Mouse (Mus musculus): ENCODE measurements around the gene Gtsf2. TPM values are rescaled to one million over a fixed set of nuclear protein-coding genes. Genes with fewer than 3 reads are reported as not detected.

Gtsf2 gene
- polyA plus RNA-seq (2014; fragmentation: Nextera tagmentation; extraction: Ambion mirVana) = not detected in 2 replicates

DNA sequence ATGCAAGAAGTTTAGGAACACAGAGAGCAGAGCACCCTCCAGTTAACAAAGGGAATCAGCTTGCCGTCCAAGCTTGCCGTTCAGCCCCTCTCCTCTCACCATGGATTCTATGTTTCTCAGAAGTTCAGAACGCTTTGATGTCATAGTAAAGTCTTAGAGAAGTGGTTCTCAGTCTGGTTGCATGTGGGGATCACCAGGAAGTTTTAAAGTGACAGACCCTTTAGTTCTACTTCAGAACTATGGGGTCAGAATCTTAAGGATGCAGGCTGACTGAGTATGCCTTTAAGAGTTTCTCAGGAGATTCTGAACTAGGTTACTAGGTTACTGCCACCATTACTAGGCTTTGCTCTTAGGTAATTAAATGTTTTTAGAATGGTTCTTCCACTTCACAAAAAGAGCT is at the start of gene Gtsf2:
Gtsf2 (minus strand) TSS at position 101 of the 400 bp plus-strand sequence.
- Histone ChIP-seq H3K4me3 (ENCODE audit: low read depth, low read length) (no peak within 1 kb of the TSS), H3K4me2 (no peak within 1 kb of the TSS), H3K4me1 (ENCODE audit: control insufficient read depth, insufficient read depth, low read length) (no peaks in the 10 kb centered on the region), H3K9ac (ENCODE audit: low read depth, low read length) (no peak within 1 kb of the TSS), H3K27me3 (ENCODE audit: control insufficient read depth, insufficient read depth, low read length) (no peaks in the 10 kb centered on the region), H3K27ac (ENCODE audit: low read depth, low read length) (no peak within 1 kb of the TSS), H3K36me3 (ENCODE audit: control insufficient read depth, insufficient read depth, low read length) (no peaks in the 10 kb centered on the region), H3K9me3 (replicated peaks; ENCODE audit: control insufficient read depth, low read length) (no peaks in the 10 kb centered on the region)
- no peak for ATAC-seq (replicated peaks; ENCODE audit: insufficient number of reproducible peaks, low FRiP score, low TSS enrichment)
- WGBS (ENCODE audit: insufficient replicate concordance) = 43% methylated on average over 3 of the region's 3 CpGs

DNA sequence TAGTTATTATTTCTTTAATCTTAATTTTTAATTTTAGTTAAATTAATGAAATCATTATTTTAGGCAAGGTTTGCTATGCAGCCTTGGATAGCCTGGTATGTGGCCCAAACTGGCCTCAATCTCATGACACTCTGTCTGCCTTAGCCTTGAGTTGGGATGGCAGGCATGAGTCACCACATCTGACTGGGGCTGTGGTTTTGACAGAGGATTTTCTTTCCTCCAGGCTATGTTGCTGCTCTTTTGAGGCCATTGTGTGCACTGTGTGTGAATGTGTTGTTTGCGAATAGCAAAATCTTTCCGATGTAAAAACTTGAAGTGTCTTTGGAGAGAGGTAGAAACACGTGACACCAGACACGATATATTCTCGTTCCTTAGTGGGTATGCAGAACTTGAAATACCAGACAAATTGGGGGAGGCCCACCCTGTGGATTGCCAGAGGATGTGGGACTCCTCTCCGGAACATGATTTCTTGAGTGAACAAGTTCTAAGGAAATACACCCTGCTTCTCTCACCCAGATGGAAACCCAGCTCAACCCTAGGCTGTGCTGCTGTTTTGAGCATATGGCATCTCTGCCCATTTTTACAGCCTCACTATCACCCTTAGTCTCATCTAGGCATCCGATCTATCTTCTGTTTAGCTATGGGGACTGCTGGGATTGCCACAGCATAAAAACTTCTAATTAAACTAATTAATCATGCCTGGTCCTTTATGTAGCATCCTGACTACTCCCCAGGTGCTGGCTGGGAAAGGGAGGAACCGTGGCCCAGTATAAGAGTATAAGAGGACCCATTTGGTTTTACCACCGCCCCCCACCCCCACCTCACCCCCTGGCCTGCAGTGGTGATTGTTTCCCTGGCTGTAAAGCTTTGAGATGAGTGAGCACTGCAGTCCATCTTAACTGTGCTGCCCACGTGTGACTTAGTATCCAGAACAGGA is 48.2 kb upstream of the Gtsf2 start:
- Histone ChIP-seq H3K36me3 (ENCODE audit: control insufficient read depth, insufficient read depth, low read length) (no peaks in the 10 kb centered on the region), H3K4me2 (no peak overlapping the region), H3K4me3 (ENCODE audit: low read depth, low read length) (no peak overlapping the region), H3K9ac (ENCODE audit: low read depth, low read length) (no peak overlapping the region), H3K27ac (ENCODE audit: low read depth, low read length) (no peak overlapping the region), H3K27me3 (ENCODE audit: control insufficient read depth, insufficient read depth, low read length) (no peaks in the 10 kb centered on the region; the same call in 1 of the 2 replicates), H3K9me3 (replicated peaks; ENCODE audit: control insufficient read depth, low read length) (no peaks in the 10 kb centered on the region), H3K4me1 (ENCODE audit: control insufficient read depth, insufficient read depth, low read length) (no peaks in the 10 kb centered on the region)
- WGBS (ENCODE audit: insufficient replicate concordance) = 65% methylated on average over 10 of the region's 10 CpGs
- ATAC-seq (replicated peaks; ENCODE audit: insufficient number of reproducible peaks, low FRiP score, low TSS enrichment) = no peak

DNA sequence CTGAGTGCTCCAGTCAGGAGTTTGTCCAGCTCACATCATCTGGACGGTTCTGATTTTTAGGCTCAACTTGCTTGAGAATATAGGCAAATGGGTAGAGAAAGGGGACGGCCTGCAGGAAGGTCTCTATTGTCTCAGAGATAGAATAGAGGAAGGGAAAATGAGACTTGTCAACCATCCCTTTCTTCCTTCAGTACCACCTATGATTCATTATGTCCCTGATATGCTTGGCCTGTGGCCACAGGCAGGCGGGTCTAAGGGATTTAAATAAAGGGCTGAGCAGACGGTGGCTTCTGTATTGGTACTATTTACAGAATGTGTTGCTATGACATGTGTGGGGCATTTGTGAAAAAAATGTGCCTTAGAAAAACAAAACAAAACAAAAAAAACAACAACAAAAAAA is 40.1 kb upstream of the Gtsf2 start:
- H3K27me3 ChIP-seq (ENCODE audit: control insufficient read depth, insufficient read depth, low read length) = no peaks in the 10 kb centered on the region

DNA sequence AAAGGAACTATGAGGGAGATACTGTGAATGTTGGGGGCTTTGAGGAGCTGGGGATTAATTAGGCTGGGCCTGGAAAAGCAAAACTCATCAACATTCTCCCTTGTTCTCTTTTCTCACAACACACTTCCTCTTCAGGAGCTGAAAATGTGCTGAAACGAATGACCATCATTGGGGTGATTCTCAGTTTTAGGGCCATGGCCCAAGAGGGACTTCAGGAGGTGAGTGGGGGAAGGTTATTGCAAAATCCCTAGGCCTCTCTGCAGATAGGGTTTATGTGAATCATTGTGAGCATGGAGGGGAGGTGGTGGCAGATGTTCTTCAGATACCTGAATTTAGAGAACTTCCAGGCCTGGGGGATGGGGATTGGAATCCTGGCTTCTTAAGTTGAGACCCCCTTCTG is 38.4 kb upstream of the Gtsf2 start:
- 0 out of 2 replicates have a peak, but pooled peaks cover 3% of the 10 kb centered on the region for H3K27me3 ChIP-seq (ENCODE audit: control insufficient read depth, insufficient read depth, low read length)
- 42% methylated on average over 1 of the region's 1 CpGs for WGBS (ENCODE audit: insufficient replicate concordance)
- H3K4me3 ChIP-seq (ENCODE audit: low read depth, low read length) = no peak overlapping the region
- no peaks in the 10 kb centered on the region for H3K36me3 ChIP-seq (ENCODE audit: control insufficient read depth, insufficient read depth, low read length)
- no peak overlapping the region for H3K9ac ChIP-seq (ENCODE audit: low read depth, low read length)
- no peak overlapping the region for H3K27ac ChIP-seq (ENCODE audit: low read depth, low read length)
- no peaks in the 10 kb centered on the region for H3K9me3 ChIP-seq (replicated peaks; ENCODE audit: control insufficient read depth, low read length)
- no peak for ATAC-seq (replicated peaks; ENCODE audit: insufficient number of reproducible peaks, low FRiP score, low TSS enrichment)
- H3K4me2 ChIP-seq = no peak overlapping the region
- no peaks in the 10 kb centered on the region for H3K4me1 ChIP-seq (ENCODE audit: control insufficient read depth, insufficient read depth, low read length)

More for the DNA sequence above, 40.1 kb upstream of the Gtsf2 start:
- Histone ChIP-seq H3K36me3 (ENCODE audit: control insufficient read depth, insufficient read depth, low read length) (no peaks in the 10 kb centered on the region), H3K4me3 (ENCODE audit: low read depth, low read length) (no peak overlapping the region), H3K9ac (ENCODE audit: low read depth, low read length) (no peak overlapping the region), H3K27ac (ENCODE audit: low read depth, low read length) (no peak overlapping the region), H3K4me1 (ENCODE audit: control insufficient read depth, insufficient read depth, low read length) (no peaks in the 10 kb centered on the region), H3K9me3 (replicated peaks; ENCODE audit: control insufficient read depth, low read length) (no peaks in the 10 kb centered on the region), H3K4me2 (no peak overlapping the region)
- ATAC-seq (replicated peaks; ENCODE audit: insufficient number of reproducible peaks, low FRiP score, low TSS enrichment) = no peak
- 65% methylated on average over 4 of the region's 4 CpGs for WGBS (ENCODE audit: insufficient replicate concordance)

DNA sequence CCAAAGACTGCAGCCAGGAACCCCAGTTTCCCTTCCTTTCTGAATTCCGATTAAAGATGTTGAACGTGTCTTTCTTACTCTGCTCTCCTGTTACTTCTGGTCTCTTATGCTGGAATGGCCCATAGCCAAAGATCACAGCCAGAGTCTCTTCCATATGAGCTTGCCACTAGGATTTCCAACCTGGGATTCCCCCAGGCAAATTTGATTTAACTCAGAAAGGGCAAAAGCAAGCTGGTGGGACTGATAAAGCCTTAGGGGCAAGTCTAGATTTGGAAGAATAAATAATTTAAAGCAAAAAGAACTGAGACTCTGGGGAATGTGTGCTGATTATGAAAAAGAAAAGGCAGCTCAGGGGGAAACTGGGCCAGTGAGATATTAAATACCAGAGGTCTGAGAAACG is 36.8 kb upstream of the Gtsf2 start:
- 66% methylated on average over 3 of the region's 3 CpGs for WGBS (ENCODE audit: insufficient replicate concordance)
- no peak for ATAC-seq (replicated peaks; ENCODE audit: insufficient number of reproducible peaks, low FRiP score, low TSS enrichment)
- H3K4me2 ChIP-seq = no peak overlapping the region

DNA sequence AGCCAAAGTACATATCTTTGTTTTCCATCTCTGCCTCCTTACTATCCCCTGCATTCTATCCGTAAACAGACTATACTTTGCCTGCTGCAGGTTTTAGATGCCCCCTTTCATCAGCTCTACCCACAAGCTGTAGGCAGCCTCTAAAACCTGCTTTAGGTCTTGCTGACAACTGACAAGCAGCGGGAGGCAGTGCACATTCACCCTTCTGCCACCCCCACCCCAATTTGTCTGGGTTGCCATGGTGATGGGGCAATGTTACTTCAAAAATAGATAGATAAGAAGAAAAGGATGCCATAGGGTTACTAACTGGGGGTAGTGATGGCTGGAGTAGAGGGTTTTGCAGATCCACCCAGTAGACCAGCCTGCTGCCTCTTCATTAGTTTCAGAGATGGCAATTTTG is 36.2 kb upstream of the Gtsf2 start:
- no peak overlapping the region for H3K27ac ChIP-seq (ENCODE audit: low read depth, low read length)
- no peaks in the 10 kb centered on the region for H3K36me3 ChIP-seq (ENCODE audit: control insufficient read depth, insufficient read depth, low read length)
- H3K4me3 ChIP-seq (ENCODE audit: low read depth, low read length) = no peak overlapping the region
- 42% methylated on average over 2 of the region's 2 CpGs for WGBS (ENCODE audit: insufficient replicate concordance)
- H3K27me3 ChIP-seq (ENCODE audit: control insufficient read depth, insufficient read depth, low read length) = 0 out of 2 replicates have a peak, but pooled peaks cover 3% of the 10 kb centered on the region
- no peaks in the 10 kb centered on the region for H3K4me1 ChIP-seq (ENCODE audit: control insufficient read depth, insufficient read depth, low read length)
- no peak overlapping the region for H3K4me2 ChIP-seq
- no peaks in the 10 kb centered on the region for H3K9me3 ChIP-seq (replicated peaks; ENCODE audit: control insufficient read depth, low read length)
- no peak overlapping the region for H3K9ac ChIP-seq (ENCODE audit: low read depth, low read length)
- ATAC-seq (replicated peaks; ENCODE audit: insufficient number of reproducible peaks, low FRiP score, low TSS enrichment) = no peak

More for the DNA sequence above, 36.8 kb upstream of the Gtsf2 start:
- H3K9ac ChIP-seq (ENCODE audit: low read depth, low read length) = no peak overlapping the region
- H3K27ac ChIP-seq (ENCODE audit: low read depth, low read length) = no peak overlapping the region
- H3K27me3 ChIP-seq (ENCODE audit: control insufficient read depth, insufficient read depth, low read length) = 0 out of 2 replicates have a peak, but pooled peaks cover 3% of the 10 kb centered on the region
- H3K4me3 ChIP-seq (ENCODE audit: low read depth, low read length) = no peak overlapping the region
- H3K36me3 ChIP-seq (ENCODE audit: control insufficient read depth, insufficient read depth, low read length) = no peaks in the 10 kb centered on the region
- no peaks in the 10 kb centered on the region for H3K4me1 ChIP-seq (ENCODE audit: control insufficient read depth, insufficient read depth, low read length)
- H3K9me3 ChIP-seq (replicated peaks; ENCODE audit: control insufficient read depth, low read length) = no peaks in the 10 kb centered on the region

DNA sequence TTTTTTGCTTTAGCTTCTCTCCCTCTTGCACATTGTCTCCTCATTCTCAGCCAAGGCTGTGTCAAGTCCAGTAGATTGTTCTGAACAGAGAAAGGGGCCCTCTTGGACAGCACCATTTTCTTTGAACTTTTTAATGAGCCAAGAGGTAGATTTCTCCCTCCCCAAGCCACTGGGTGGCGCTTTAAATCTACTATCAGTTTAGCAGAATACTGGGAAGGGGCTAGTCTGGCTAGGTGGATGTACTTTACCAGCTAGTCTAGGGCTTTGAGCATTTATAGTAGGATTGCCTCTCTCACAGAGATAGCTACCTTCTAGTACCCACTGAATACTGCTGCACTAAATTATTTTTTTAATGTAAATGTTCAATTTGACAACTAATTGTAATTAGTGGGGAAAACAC is 34.2 kb upstream of the Gtsf2 start:
- H3K9me3 ChIP-seq (replicated peaks; ENCODE audit: control insufficient read depth, low read length) = no peaks in the 10 kb centered on the region
- no peak overlapping the region for H3K4me2 ChIP-seq
- ATAC-seq (replicated peaks; ENCODE audit: insufficient number of reproducible peaks, low FRiP score, low TSS enrichment) = no peak
- no peak overlapping the region for H3K27ac ChIP-seq (ENCODE audit: low read depth, low read length)
- no peaks in the 10 kb centered on the region for H3K36me3 ChIP-seq (ENCODE audit: control insufficient read depth, insufficient read depth, low read length)
- 7% methylated on average over 1 of the region's 1 CpGs for WGBS (ENCODE audit: insufficient replicate concordance)
- H3K4me3 ChIP-seq (ENCODE audit: low read depth, low read length) = no peak overlapping the region
- no peaks in the 10 kb centered on the region for H3K4me1 ChIP-seq (ENCODE audit: control insufficient read depth, insufficient read depth, low read length)
- H3K27me3 ChIP-seq (ENCODE audit: control insufficient read depth, insufficient read depth, low read length) = 0 out of 2 replicates have a peak, but pooled peaks cover 3% of the 10 kb centered on the region
- no peak overlapping the region for H3K9ac ChIP-seq (ENCODE audit: low read depth, low read length)

DNA sequence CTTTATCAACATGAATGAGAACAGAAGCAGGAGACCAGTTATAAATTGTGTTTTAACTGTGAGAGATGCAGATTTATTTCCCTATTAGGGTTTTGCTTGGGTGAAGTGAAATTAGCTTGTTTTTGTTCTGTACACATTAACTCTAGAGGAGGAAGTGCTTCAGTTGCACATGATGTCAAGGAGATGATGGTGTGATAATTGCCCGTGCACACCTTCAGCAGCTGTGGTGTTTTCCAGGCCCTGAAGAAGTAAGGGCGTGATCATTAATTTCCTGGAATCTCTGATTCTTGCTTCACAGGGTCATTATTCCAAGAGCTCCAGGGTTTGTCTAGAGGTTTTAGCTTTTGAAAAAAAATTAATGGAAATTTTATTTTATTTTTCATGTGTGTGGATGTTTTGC is 31.9 kb upstream of the Gtsf2 start:
- 71% methylated on average over 2 of the region's 2 CpGs for WGBS (ENCODE audit: insufficient replicate concordance)
- Histone ChIP-seq H3K4me3 (ENCODE audit: low read depth, low read length) (no peak overlapping the region), H3K9me3 (replicated peaks; ENCODE audit: control insufficient read depth, low read length) (no peaks in the 10 kb centered on the region), H3K36me3 (ENCODE audit: control insufficient read depth, insufficient read depth, low read length) (no peaks in the 10 kb centered on the region), H3K4me2 (no peak overlapping the region), H3K4me1 (ENCODE audit: control insufficient read depth, insufficient read depth, low read length) (no peaks in the 10 kb centered on the region), H3K9ac (ENCODE audit: low read depth, low read length) (no peak overlapping the region), H3K27ac (ENCODE audit: low read depth, low read length) (no peak overlapping the region), H3K27me3 (ENCODE audit: control insufficient read depth, insufficient read depth, low read length) (0 out of 2 replicates have a peak, but pooled peaks cover 3% of the 10 kb centered on the region)
- no peak for ATAC-seq (replicated peaks; ENCODE audit: insufficient number of reproducible peaks, low FRiP score, low TSS enrichment)

Data from heart, embryonic 11.5 days (tissue).